Mouse (Mus musculus): Measurements from ENCODE around the gene Tmcc2. TPM values are rescaled to one million over a fixed set of nuclear protein-coding genes. Genes with fewer than 3 reads are reported as not detected.
A peak's percentile ranks its signal among the peaks of the same experiment; 100 is the strongest.

Tmcc2 gene
- polyA plus RNA-seq, 1 experiment from 2014 or later: 7.8 TPM

DNA sequence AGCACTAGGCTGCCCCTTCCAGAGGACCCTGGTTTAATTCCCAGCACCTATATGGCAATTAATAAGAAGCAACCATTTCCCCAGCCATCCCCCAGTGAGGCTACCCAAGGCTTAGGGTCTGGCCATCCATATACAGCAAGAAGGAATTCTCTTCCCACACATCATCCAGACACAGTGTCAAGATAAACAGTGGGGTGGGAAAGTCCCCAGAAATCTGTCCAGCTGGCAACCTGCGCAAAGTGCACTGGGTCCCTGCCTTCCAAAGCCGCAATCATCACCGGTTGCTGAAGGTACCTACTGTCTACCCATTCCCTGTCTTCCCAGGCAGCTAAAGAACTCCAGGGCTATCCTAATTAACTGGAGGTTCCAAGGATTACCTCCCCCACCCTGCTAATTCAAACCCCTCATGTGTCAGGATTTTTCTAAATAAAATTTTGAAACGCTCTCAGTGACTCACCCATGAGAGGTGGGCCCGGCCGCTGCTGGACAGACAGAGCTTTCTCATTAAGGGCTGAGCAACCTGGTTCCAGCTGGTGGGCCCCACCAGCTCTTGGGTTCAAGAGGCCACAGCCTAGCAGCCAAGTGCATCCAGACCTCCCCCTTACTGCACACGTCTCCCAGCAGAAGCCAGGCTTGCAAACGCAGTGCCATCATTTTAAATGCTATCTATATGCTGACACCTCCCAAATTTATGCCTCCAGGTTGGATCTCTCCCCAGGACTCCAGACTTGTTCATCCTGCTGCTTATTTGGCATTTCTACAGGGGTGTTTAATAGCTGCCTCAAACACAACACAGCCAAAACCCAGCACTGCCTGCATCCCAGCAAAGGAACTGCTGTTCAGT lies 14.6 kb downstream of the Tmcc2 start:
- H3K4me2 ChIP-seq (ENCODE audit: low read length): no peak overlapping the region
- DNase-seq (ENCODE audit: low spot score): no peak
- H3K4me1 ChIP-seq (replicated peaks; ENCODE audit: control insufficient read depth, insufficient read depth, low read length): peaks cover 48% of the 10 kb centered on the region
- H3K9ac ChIP-seq (ENCODE audit: low read length): no peak overlapping the region; the same call in 1 of the 2 replicates
- 0 out of 2 replicates have a peak overlapping the region, but pooled peaks have one; percentile 13 for H3K27ac ChIP-seq (ENCODE audit: low read depth)
- no peaks in the 10 kb centered on the region for H3K9me3 ChIP-seq (ENCODE audit: control insufficient read depth, low read length)
- H3K36me3 ChIP-seq (ENCODE audit: control insufficient read depth, insufficient read depth, low read length): peaks cover 39% of the 10 kb centered on the region
- H3K4me3 ChIP-seq (ENCODE audit: low read depth, low read length): no peak overlapping the region
- WGBS: 52% methylated on average over 8 of the region's 8 CpGs
- ATAC-seq (replicated peaks; ENCODE audit: low FRiP score, low TSS enrichment, low read depth): no peak
- H3K27me3 ChIP-seq (replicated peaks; ENCODE audit: control insufficient read depth, insufficient read depth, low read length): no peaks in the 10 kb centered on the region

GRCm38 (mm10) chr1:132375256-132375655 lies 15.8 kb downstream of the Tmcc2 start:
- WGBS: 33% methylated on average over 4 of the region's 4 CpGs
- no peak overlapping the region for H3K27ac ChIP-seq (ENCODE audit: low read depth)
- H3K27me3 ChIP-seq (replicated peaks; ENCODE audit: control insufficient read depth, insufficient read depth, low read length): no peaks in the 10 kb centered on the region
- H3K9me3 ChIP-seq (ENCODE audit: control insufficient read depth, low read length): no peaks in the 10 kb centered on the region
- no peak overlapping the region for H3K9ac ChIP-seq (ENCODE audit: low read length)
- no peak overlapping the region for H3K4me2 ChIP-seq (ENCODE audit: low read length)
- ATAC-seq (replicated peaks; ENCODE audit: low FRiP score, low TSS enrichment, low read depth) (0 out of 2 replicates have a peak, but pooled peaks have one; percentile 26), DNase-seq (ENCODE audit: low spot score) (no peak)
- peaks cover 48% of the 10 kb centered on the region for H3K4me1 ChIP-seq (replicated peaks; ENCODE audit: control insufficient read depth, insufficient read depth, low read length)
- H3K4me3 ChIP-seq (ENCODE audit: low read depth, low read length): no peak overlapping the region
- H3K36me3 ChIP-seq (ENCODE audit: control insufficient read depth, insufficient read depth, low read length): peaks cover 28% of the 10 kb centered on the region

GRCm38 (mm10) chr1:132374873-132375244 lies 16.2 kb downstream of the Tmcc2 start:
- DNase-seq (ENCODE audit: low spot score) (no peak), ATAC-seq (replicated peaks; ENCODE audit: low FRiP score, low TSS enrichment, low read depth) (no peak)
- Histone ChIP-seq H3K27ac (ENCODE audit: low read depth) (no peak overlapping the region), H3K4me3 (ENCODE audit: low read depth, low read length) (no peak overlapping the region), H3K9me3 (ENCODE audit: control insufficient read depth, low read length) (no peaks in the 10 kb centered on the region), H3K4me1 (replicated peaks; ENCODE audit: control insufficient read depth, insufficient read depth, low read length) (peaks cover 48% of the 10 kb centered on the region), H3K36me3 (ENCODE audit: control insufficient read depth, insufficient read depth, low read length) (peaks cover 24% of the 10 kb centered on the region), H3K4me2 (ENCODE audit: low read length) (no peak overlapping the region), H3K27me3 (replicated peaks; ENCODE audit: control insufficient read depth, insufficient read depth, low read length) (no peaks in the 10 kb centered on the region), H3K9ac (ENCODE audit: low read length) (no peak overlapping the region)
- WGBS: 65% methylated on average over 3 of the region's 3 CpGs

- no peak for ATAC-seq (replicated peaks; ENCODE audit: low FRiP score, low TSS enrichment, low read depth)
- Histone ChIP-seq H3K27ac (ENCODE audit: low read depth) (no peak overlapping the region), H3K9me3 (ENCODE audit: control insufficient read depth, low read length) (no peaks in the 10 kb centered on the region), H3K27me3 (replicated peaks; ENCODE audit: control insufficient read depth, insufficient read depth, low read length) (no peaks in the 10 kb centered on the region), H3K9ac (ENCODE audit: low read length) (no peak overlapping the region), H3K4me2 (ENCODE audit: low read length) (no peak overlapping the region), H3K4me1 (replicated peaks; ENCODE audit: control insufficient read depth, insufficient read depth, low read length) (peaks cover 48% of the 10 kb centered on the region), H3K4me3 (ENCODE audit: low read depth, low read length) (no peak overlapping the region), H3K36me3 (ENCODE audit: control insufficient read depth, insufficient read depth, low read length) (peaks cover 18% of the 10 kb centered on the region)
- DNase-seq (ENCODE audit: low spot score): no peak
- 26% methylated on average over 5 of the region's 5 CpGs for WGBS
Measured at GRCm38 (mm10) chr1:132374140-132374872, 16.8 kb downstream of the Tmcc2 start.

GRCm38 (mm10) chr1:132372896-132373534 lies 18.1 kb downstream of the Tmcc2 start:
- Histone ChIP-seq H3K4me1 (replicated peaks; ENCODE audit: control insufficient read depth, insufficient read depth, low read length) (peaks cover 48% of the 10 kb centered on the region), H3K9ac (ENCODE audit: low read length) (no peak overlapping the region), H3K4me3 (ENCODE audit: low read depth, low read length) (no peak overlapping the region), H3K9me3 (ENCODE audit: control insufficient read depth, low read length) (no peaks in the 10 kb centered on the region), H3K27ac (ENCODE audit: low read depth) (no peak overlapping the region), H3K4me2 (ENCODE audit: low read length) (no peak overlapping the region), H3K36me3 (ENCODE audit: control insufficient read depth, insufficient read depth, low read length) (peaks cover 9% of the 10 kb centered on the region; the same call in 1 of the 2 replicates), H3K27me3 (replicated peaks; ENCODE audit: control insufficient read depth, insufficient read depth, low read length) (no peaks in the 10 kb centered on the region)
- DNase-seq (ENCODE audit: low spot score) (no peak), ATAC-seq (replicated peaks; ENCODE audit: low FRiP score, low TSS enrichment, low read depth) (no peak)
- WGBS: 87% methylated on average over 6 of the region's 6 CpGs

DNA sequence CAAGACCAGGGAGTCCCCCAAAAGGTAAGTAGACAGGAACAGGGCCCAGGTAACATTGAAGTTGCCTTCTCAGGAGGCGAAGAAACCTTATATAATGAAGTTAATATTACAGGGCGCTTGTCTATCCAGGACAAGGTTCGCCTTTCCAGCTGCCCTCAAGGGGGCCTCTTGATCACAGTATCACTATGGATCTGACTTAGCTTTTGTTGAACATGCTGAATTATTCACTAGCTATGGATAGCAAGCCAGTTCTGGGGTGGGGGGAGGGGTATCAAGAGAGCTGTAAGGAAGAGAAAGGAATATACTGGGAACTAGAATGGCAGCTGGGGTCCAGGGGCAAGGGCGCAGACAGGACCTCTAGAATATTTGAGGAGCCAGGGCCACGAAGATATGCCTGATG lies 18.7 kb downstream of the Tmcc2 start:
- peaks cover 45% of the 10 kb centered on the region for H3K4me1 ChIP-seq (replicated peaks; ENCODE audit: control insufficient read depth, insufficient read depth, low read length)
- H3K4me2 ChIP-seq (ENCODE audit: low read length): no peak overlapping the region
- WGBS: 83% methylated on average over 5 of the region's 5 CpGs
- no peak overlapping the region for H3K27ac ChIP-seq (ENCODE audit: low read depth)
- ATAC-seq (replicated peaks; ENCODE audit: low FRiP score, low TSS enrichment, low read depth) (no peak), DNase-seq (ENCODE audit: low spot score) (no peak)
- H3K36me3 ChIP-seq (ENCODE audit: control insufficient read depth, insufficient read depth, low read length): 0 out of 2 replicates have a peak, but pooled peaks cover 5% of the 10 kb centered on the region
- H3K27me3 ChIP-seq (replicated peaks; ENCODE audit: control insufficient read depth, insufficient read depth, low read length): no peaks in the 10 kb centered on the region
- H3K9ac ChIP-seq (ENCODE audit: low read length): no peak overlapping the region
- no peak overlapping the region for H3K4me3 ChIP-seq (ENCODE audit: low read depth, low read length)
- no peaks in the 10 kb centered on the region for H3K9me3 ChIP-seq (ENCODE audit: control insufficient read depth, low read length)

DNA sequence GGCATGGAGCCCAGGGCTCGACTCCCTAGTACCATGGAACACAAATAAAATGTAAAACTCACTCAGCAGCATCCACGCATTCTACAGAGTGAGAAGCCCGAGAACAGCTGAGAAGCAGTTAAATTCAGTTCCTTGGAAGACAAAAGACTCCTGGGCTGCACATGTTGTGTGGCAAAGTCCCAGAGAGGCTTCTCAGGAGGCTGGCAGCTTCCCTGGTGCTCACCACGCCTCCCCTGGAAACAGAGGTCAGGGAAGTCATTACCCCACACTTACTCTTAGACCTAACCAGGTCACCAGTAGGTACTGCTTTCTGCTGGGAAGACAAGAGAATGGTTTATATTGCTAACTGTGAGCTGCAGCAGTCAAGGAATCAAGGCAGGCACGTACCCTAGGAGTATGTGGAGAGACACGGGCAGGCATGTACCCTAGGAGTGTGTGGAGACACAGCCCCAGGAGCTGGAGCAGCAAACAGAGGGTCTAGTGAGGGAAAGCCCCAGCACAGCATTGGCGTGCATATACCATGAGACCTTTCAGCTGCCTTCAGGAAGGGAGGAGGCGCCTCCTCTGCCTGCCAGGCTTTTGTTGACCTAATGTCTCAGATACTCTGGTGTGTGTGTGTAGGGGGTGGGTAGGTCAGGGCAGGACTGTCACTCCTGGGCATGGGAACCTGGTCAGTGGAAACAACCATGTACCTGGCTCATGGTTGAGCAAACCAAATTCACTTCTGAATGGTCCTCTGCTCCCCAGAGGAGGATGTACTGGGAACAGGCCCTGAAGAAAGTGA lies 19.6 kb downstream of the Tmcc2 start:
- no peaks in the 10 kb centered on the region for H3K9me3 ChIP-seq (ENCODE audit: control insufficient read depth, low read length)
- no peak for ATAC-seq (replicated peaks; ENCODE audit: low FRiP score, low TSS enrichment, low read depth)
- no peaks in the 10 kb centered on the region for H3K27me3 ChIP-seq (replicated peaks; ENCODE audit: control insufficient read depth, insufficient read depth, low read length)
- H3K36me3 ChIP-seq (ENCODE audit: control insufficient read depth, insufficient read depth, low read length): 0 out of 2 replicates have a peak, but pooled peaks cover 5% of the 10 kb centered on the region
- peaks cover 37% of the 10 kb centered on the region for H3K4me1 ChIP-seq (replicated peaks; ENCODE audit: control insufficient read depth, insufficient read depth, low read length)
- no peak for DNase-seq (ENCODE audit: low spot score)
- WGBS: 63% methylated on average over 8 of the region's 8 CpGs
- no peak overlapping the region for H3K27ac ChIP-seq (ENCODE audit: low read depth)
- no peak overlapping the region for H3K4me2 ChIP-seq (ENCODE audit: low read length)
- H3K4me3 ChIP-seq (ENCODE audit: low read depth, low read length): no peak overlapping the region
- H3K9ac ChIP-seq (ENCODE audit: low read length): no peak overlapping the region

GRCm38 (mm10) chr1:132370681-132371173 lies 20.4 kb downstream of the Tmcc2 start:
- DNase-seq (ENCODE audit: low spot score) (no peak), ATAC-seq (replicated peaks; ENCODE audit: low FRiP score, low TSS enrichment, low read depth) (no peak)
- Histone ChIP-seq H3K4me1 (replicated peaks; ENCODE audit: control insufficient read depth, insufficient read depth, low read length) (peaks cover 30% of the 10 kb centered on the region), H3K9ac (ENCODE audit: low read length) (no peak overlapping the region), H3K9me3 (ENCODE audit: control insufficient read depth, low read length) (no peaks in the 10 kb centered on the region), H3K36me3 (ENCODE audit: control insufficient read depth, insufficient read depth, low read length) (0 out of 2 replicates have a peak, but pooled peaks cover 5% of the 10 kb centered on the region), H3K27me3 (replicated peaks; ENCODE audit: control insufficient read depth, insufficient read depth, low read length) (no peaks in the 10 kb centered on the region), H3K27ac (ENCODE audit: low read depth) (no peak overlapping the region), H3K4me3 (ENCODE audit: low read depth, low read length) (no peak overlapping the region), H3K4me2 (ENCODE audit: low read length) (no peak overlapping the region)
- 69% methylated on average over 9 of the region's 9 CpGs for WGBS

All from intestine, embryonic 14.5 days (tissue).